8 mouse cellular contexts compared by ENCODE assay signal in the genomic region with DNA sequence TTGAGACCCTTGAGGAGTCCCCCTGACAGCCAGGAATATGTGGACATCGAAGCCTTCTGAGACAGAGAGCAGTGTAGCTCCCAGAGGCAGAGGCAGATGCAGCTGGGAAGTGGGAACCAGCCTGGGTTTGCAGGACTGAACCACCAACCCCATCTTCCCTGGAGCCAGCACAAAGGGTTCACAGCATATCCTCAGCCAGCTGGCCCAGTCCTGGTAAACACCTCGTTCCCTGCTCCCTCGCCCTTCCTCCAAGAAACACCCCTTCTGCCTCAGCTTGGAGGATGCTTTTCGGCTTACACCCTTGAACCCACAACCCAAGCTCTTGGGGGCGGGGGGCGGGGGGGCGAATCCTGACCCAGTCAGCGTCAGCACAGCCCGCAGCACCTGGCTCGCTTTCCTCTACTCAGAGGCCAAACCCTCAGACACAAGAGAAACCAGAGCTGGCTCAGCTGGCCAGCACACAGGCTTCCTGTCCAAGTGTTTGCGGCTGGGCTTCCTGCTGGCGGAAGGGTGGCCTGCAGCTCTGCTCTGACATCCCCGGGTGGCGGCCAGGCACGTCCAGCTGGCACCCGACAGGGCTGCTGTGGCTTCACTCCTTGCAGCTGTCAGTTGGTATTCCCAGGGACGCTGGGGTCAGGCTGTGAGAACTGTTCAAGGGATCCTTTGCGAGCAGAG.
DNase-seq lines count a peak whose midpoint lies in the region; ATAC-seq lines count a peak whose summit lies in the region.

No protein-coding gene starts in this region.

- ATAC-seq in CD4-positive, CD25-positive, alpha-beta regulatory T cell, adult 4 months, result no peak

- intact Hi-C loops in left cerebral cortex, postnatal 10 days (cut with DNase I), result no loop called here

- DNase-seq in adipocyte (ENCODE audit: low spot score), result peak; percentile 88
- peak; percentile 66 for DNase-seq in embryo, embryonic 10.5 days (ENCODE audit: low spot score)
- peak; percentile 75 to 91 for DNase-seq in gastrocnemius, postnatal 4 days (ENCODE audit: low spot score in 2 of 2)
- peak; percentile 30 for DNase-seq in induced T-regulatory cell, adult 2 months (ENCODE audit: low read depth)
- peak; percentile 68 to 93 for DNase-seq in left cerebral cortex, postnatal 10 days (ENCODE audit: extremely low spot score in 1 of 2, low spot score in 2 of 2)
- peak; percentile 91 for DNase-seq in lung, postnatal 36 days
- peak; percentile 66 for DNase-seq in right cerebral cortex, postnatal 25 days

Comparison
In these comparisons a context has a peak if more than half of its experiments do, and no peak if none do; other contexts are left out.
1. DNase-seq: peak in every context shown above with its lines; median percentile 91 in lung, postnatal 36 days; 88 in adipocyte; 83 in gastrocnemius, postnatal 4 days; 80 in left cerebral cortex, postnatal 10 days; 66 in embryo, embryonic 10.5 days; 66 in right cerebral cortex, postnatal 25 days; 30 in induced T-regulatory cell, adult 2 months.